ENCODE assay signal across 8 mouse cellular contexts in the genomic region with DNA sequence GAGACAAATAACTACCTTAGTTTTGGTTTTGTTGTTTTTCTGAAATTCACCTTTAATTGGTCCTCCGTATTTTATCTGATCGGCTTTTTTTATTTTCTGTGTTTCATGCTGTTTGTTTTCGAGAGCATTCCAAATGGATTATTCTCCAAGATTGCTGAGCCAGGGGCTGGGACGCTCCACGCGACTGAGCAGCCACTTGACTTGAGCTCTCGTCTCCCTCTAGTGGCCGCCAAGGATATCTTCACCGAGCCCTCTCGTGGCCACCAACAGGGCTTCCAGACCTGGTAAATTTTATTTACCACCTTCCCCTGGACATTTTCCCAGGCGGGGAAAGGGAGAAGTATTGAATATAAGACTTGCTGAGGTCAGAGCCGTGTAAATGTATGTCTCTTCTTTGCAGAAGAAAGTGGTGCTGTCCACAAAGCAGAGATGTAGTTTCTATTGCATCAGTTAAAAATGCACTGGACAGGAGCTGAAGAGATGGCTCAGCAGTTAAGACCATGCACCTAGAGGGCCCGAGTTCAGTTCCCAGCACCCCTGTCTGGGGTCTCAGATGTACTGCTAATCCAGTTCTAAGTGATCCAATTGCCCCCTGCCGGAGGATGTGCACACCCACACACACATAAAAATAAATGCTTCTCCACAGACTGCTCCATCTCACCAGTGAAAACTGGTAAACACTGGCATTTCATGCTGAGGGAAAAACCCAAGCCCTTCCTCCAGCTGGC.
DNase-seq lines count a peak whose midpoint lies in the region; ATAC-seq and TF ChIP-seq lines count a peak whose summit lies in the region.

No protein-coding gene starts in this region.

- peak; percentile 80 for DNase-seq in NIH3T3 (ENCODE audit: low read depth)
- DNase-seq in cerebellum, adult 11-12 months: peak; percentile 56
- peak; percentile 74 to 81 for DNase-seq in layer of hippocampus, adult 2 months (ENCODE audit: low spot score in 2 of 2)
- peak; percentile 91 for DNase-seq in lung, embryonic 14.5 days
- peak; percentile 56 to 69 for DNase-seq in urinary bladder, postnatal 4 days (ENCODE audit: low spot score in 2 of 2)

- ATAC-seq in forebrain, embryonic 15.5 days (replicated peaks): peak; percentile 90
- peak; percentile 97 for ATAC-seq in hematopoietic stem cell, adult 5-6 weeks (replicated peaks in 1 of 2; ENCODE audit: insufficient read depth in 1 of 2, low FRiP score in 2 of 2, low TSS enrichment in 1 of 2, low read depth in 1 of 2, poor library complexity in 2 of 2, severe bottlenecking in 2 of 2)
- peak; percentile 87 for ATAC-seq in lung, embryonic 14.5 days (ENCODE audit: insufficient read depth)

- TF ChIP-seq POLR2A in olfactory bulb, adult 2 months (IDR thresholded peaks at IDR 0.05; ENCODE audit: insufficient read depth, low read depth, low read length): no peak

- no peaks in the 10 kb centered on the region for H3K9me3 ChIP-seq in forebrain, embryonic 15.5 days
- H3K9me3 ChIP-seq in lung, embryonic 14.5 days (ENCODE audit: low read depth, low read length): no peaks in the 10 kb centered on the region

- peak overlapping the region; percentile 30 for H3K4me3 ChIP-seq in forebrain, embryonic 15.5 days
- H3K4me3 ChIP-seq in layer of hippocampus, adult 2 months: peak overlapping the region; percentile 27; the same call in 1 of the 2 replicates
- H3K4me3 ChIP-seq in lung, embryonic 14.5 days (ENCODE audit: low read depth, low read length): peak overlapping the region; percentile 32
- no peak overlapping the region for H3K4me3 ChIP-seq in olfactory bulb, adult 2 months (ENCODE audit: insufficient read depth, low read depth, low read length)

- H3K4me2 ChIP-seq in forebrain, embryonic 15.5 days (replicated peaks): peak overlapping the region; percentile 41
- peak overlapping the region; percentile 69 for H3K4me2 ChIP-seq in lung, embryonic 14.5 days

- H3K4me1 ChIP-seq in forebrain, embryonic 15.5 days: 0 out of 2 replicates have a peak, but pooled peaks cover 11% of the 10 kb centered on the region
- no peaks in the 10 kb centered on the region for H3K4me1 ChIP-seq in lung, embryonic 14.5 days (ENCODE audit: insufficient read depth)
- H3K4me1 ChIP-seq in olfactory bulb, adult 2 months (ENCODE audit: control insufficient read depth, insufficient read depth, low read length): no peaks in the 10 kb centered on the region

- TF ChIP-seq CTCF in layer of hippocampus, adult 2 months (conservative IDR thresholded peaks at IDR 0.05): peak; percentile 89
- peak; percentile 90 for TF ChIP-seq CTCF in lung, embryonic 14.5 days (IDR thresholded peaks at IDR 0.05; ENCODE audit: low read depth)
- peak; percentile 87 for TF ChIP-seq CTCF in olfactory bulb, adult 2 months (IDR thresholded peaks at IDR 0.05; ENCODE audit: insufficient read depth, low read depth, low read length)

- peak overlapping the region; percentile 19; the same call in 1 of the 2 replicates for H3K9ac ChIP-seq in forebrain, embryonic 15.5 days (replicated peaks)
- H3K9ac ChIP-seq in lung, embryonic 14.5 days: peak overlapping the region; percentile 26; the same call in 1 of the 2 replicates

- no peaks in the 10 kb centered on the region for H3K36me3 ChIP-seq in forebrain, embryonic 15.5 days
- no peaks in the 10 kb centered on the region for H3K36me3 ChIP-seq in lung, embryonic 14.5 days (ENCODE audit: insufficient read depth)

- no peaks in the 10 kb centered on the region for H3K27me3 ChIP-seq in forebrain, embryonic 15.5 days
- no peaks in the 10 kb centered on the region for H3K27me3 ChIP-seq in lung, embryonic 14.5 days (ENCODE audit: insufficient read depth, low read length)

- 13% methylated on average over 14 of the region's 14 CpGs for WGBS in forebrain, embryonic 15.5 days
- 11% methylated on average over 14 of the region's 14 CpGs for WGBS in lung, embryonic 14.5 days
- 8% methylated on average over 14 of the region's 14 CpGs for WGBS in olfactory bulb, adult 2 months

- H3K27ac ChIP-seq in forebrain, embryonic 15.5 days (replicated peaks): no peak overlapping the region
- H3K27ac ChIP-seq in layer of hippocampus, adult 2 months: peak overlapping the region; percentile 36
- H3K27ac ChIP-seq in lung, embryonic 14.5 days (ENCODE audit: low read depth): no peak overlapping the region
- no peak overlapping the region for H3K27ac ChIP-seq in olfactory bulb, adult 2 months (ENCODE audit: insufficient read depth, low read depth, low read length)
